Mouse (Mus musculus) c-Kit-positive CD71-positive TER-119-negative erythroid progenitor cells, embryonic 14.5 days (primary cell): ENCODE measurements around the gene Mfn1.

Experiments
- DNase-seq: peaks from one replicate; pipeline ENCODE4 v3.0.0-alpha.2; 2013; ENCODE audit warnings: low read depth

Mfn1 gene

GRCm38 (mm10) chr3:32611606-32612170 lies 82.4 kb downstream of the Mfn1 start:
- DNase-seq = no peak

- DNase-seq = no peak
These were observed 85.5 kb downstream of the Mfn1 start for GRCm38 (mm10) chr3:32614786-32615185.

- DNase-seq = no peak
These were observed 86.1 kb downstream of the Mfn1 start for GRCm38 (mm10) chr3:32615376-32615775.

- DNase-seq = no peak
These were observed 86.7 kb downstream of the Mfn1 start for GRCm38 (mm10) chr3:32616006-32616330.

- no peak for DNase-seq
These were observed 87.2 kb downstream of the Mfn1 start, which contains the start of gene Gnb4 for GRCm38 (mm10) chr3:32616331-32617052. Gene Gnb4 (minus strand): TSS chr3:32616585.

GRCm38 (mm10) chr3:32617053-32617642 lies 87.9 kb downstream of the Mfn1 start:
- no peak for DNase-seq

- DNase-seq = no peak
These were observed 92.4 kb downstream of the Mfn1 start for GRCm38 (mm10) chr3:32621658-32622057.

- no peak for DNase-seq
These were observed 92.8 kb downstream of the Mfn1 start for GRCm38 (mm10) chr3:32622106-32622505.

- DNase-seq = no peak
These were observed 98.9 kb downstream of the Mfn1 start for GRCm38 (mm10) chr3:32628141-32628540.
